Mouse (Mus musculus) central nervous system, embryonic 11.5 days (tissue): ENCODE measurements around the gene Trim75. TPM values are rescaled to one million over a fixed set of nuclear protein-coding genes. Genes with fewer than 3 reads are reported as not detected.

ENCODE experiments used
- polyA plus RNA-seq: library from polyadenylated mRNA; depleted of rRNA; stranded (reverse); fragments of >200 nt; gene quantifications from 2 replicates; pipeline ENCODE4 v1.2.3, GENCODE M21; 2012; rRNA removed

Gene Trim75
- polyA plus RNA-seq, result not detected in 2 replicates

GRCm38 (mm10) chr8:64987731-64988130 is at the start of gene Trim75:
Gene Trim75, minus strand, starts transcription at chr8:64987831.

DNA sequence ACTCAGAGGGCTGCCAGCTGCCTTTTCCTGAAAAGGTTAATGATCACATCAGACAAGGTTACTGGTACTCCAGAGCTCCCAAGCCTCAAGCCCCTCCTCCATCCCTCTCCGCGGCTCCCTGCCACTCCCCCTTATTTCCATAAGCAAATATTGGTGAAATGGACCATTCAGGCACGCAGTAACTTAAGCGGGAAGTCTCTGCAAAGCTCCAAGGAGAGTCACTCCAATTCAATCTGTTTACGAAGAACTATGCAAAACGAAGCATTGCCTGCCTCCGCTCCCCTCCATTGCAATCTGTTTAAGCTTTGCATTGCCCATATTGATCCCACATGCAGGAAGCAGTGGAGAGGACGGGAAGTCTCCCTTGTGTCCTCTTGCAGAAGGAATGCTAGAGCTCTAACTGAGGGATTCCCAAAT is 49.5 kb upstream of the Trim75 start, which contains the start of gene Apela:
Apela (minus strand) TSS at position 220 of the 417 bp plus-strand sequence.

GRCm38 (mm10) chr8:65018423-65018822 is 30.8 kb upstream of the Trim75 start, which contains the start of the genes Trim61 and Trim60:
Gene Trim61, minus strand, starts transcription at chr8:65018523.
Gene Trim60, minus strand, starts transcription at chr8:65018584.

DNA sequence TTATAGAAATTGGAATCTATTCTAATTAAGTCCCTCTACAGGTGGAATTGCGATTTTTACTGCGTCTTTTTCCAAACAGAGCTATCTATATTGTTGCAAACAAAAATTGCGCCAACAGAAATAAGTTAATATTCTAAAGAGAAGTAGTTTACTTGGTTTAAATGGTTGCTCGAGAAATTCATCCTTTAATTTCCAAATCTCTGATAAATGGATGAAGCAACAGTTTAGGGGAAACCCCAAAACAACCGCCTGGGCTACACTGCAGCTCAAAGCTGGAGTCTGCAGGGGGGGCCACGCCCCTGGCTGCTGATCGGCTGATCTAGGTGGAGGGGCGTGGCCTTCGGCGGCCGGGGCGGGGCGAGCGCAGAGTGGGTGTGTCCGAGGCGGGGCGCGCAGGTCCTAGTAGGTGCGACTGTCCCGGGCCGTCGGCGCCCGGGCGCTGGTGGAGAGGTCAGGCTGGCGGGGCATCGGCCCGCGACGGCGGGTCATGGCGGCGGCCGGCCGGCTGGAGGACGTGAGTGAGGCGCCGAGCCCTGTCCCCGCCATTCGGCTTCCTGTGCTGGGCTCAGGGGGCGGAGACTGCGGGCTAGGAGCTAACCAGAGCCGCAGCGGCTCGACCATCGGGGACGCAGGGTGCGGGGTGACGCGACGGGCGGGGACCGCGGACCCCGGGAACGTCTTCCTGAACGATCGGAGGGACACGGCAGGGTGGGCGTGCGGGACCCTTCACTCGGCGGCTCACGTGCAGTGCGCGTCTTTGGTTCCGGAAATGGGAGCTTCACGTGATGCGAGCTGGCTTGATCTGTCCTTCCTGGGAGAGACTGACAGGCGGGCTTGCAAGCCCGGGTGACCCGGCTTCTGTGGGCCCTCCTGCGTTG is 40.6 kb downstream of the Trim75 start, which contains the start of gene Tmem192:
Tmem192 (plus strand) TSS at position 366 of the 878 bp plus-strand sequence.

Other genes starting within 250 kb of the Trim75 start
- 19.9 and 23.4 TPM in 2 replicates for gene Klhl2, start 137.8 kb downstream of the Trim75 start, polyA plus RNA-seq
- 8.9 and 11.6 TPM in 2 replicates for gene Tmem192, start 40.6 kb downstream of the Trim75 start, polyA plus RNA-seq
- 0.05 and 0.07 TPM in 2 replicates for gene Trim61, start 30.7 kb upstream of the Trim75 start, polyA plus RNA-seq
- 0.02 TPM in 1 of 2 replicates, not detected in the other for gene Trim60, start 30.8 kb upstream of the Trim75 start, polyA plus RNA-seq
- gene Apela, start 49.5 kb upstream of the Trim75 start, polyA plus RNA-seq, result 2.9 and 7.5 TPM in 2 replicates
- gene Gm10663, start 87.2 kb upstream of the Trim75 start, polyA plus RNA-seq, result not detected in 2 replicates
- not detected in 2 replicates for gene BC030870, start 141.7 kb upstream of the Trim75 start, polyA plus RNA-seq